Mouse (Mus musculus): ENCODE results near the gene Gm13124.

DNA sequence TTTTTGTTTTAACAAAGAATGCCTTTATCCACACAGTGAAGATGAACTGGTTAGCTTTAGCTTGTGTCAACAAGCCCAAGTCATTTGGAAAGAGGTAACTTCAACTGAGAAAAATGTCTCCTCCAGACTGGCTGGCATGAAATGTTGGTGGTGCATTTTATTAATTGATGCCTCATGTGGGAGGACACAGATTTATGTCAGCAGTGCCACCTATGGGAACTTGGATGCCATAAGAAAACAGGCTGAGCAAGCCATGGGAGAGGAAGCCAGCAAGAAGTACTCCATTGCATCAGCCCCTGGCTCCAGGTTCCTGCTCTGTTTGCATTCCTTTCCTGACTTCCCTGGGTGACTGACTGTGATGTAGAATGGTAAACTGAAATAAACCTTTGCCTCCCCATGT, 27.9 kb upstream of the Gm13124 start:
- no peak for TF ChIP-seq CTCF (IDR thresholded peaks at IDR 0.05; ENCODE audit: low read depth)
- no peak for TF ChIP-seq EP300 (optimal IDR thresholded peaks at IDR 0.05)
